Mouse (Mus musculus): ENCODE data around the gene Zkscan14. TPM values are rescaled to one million over a fixed set of nuclear protein-coding genes. Genes with fewer than 3 reads are reported as not detected.
"Not testable (repeated sequence)": the region's sequence is repeated elsewhere in the genome, so short reads cannot be mapped to it uniquely, and the experiment has no call there.

The Zkscan14 gene
- polyA plus RNA-seq, 1 experiment from 2014 or later = 8.5 TPM

- Histone ChIP-seq H3K36me3 (ENCODE audit: control insufficient read depth, insufficient read depth, low read length) (peaks cover 40% of the 10 kb centered on the region), H3K27me3 (replicated peaks; ENCODE audit: control insufficient read depth, insufficient read depth, low read length) (no peaks in the 10 kb centered on the region), H3K27ac (ENCODE audit: low read depth) (no peak overlapping the region), H3K4me3 (ENCODE audit: low read depth, low read length) (no peak overlapping the region), H3K9me3 (ENCODE audit: control insufficient read depth, low read length) (no peaks in the 10 kb centered on the region), H3K4me1 (replicated peaks; ENCODE audit: control insufficient read depth, insufficient read depth, low read length) (no peaks in the 10 kb centered on the region), H3K9ac (ENCODE audit: low read length) (no peak overlapping the region), H3K4me2 (ENCODE audit: low read length) (no peak overlapping the region)
- ATAC-seq (replicated peaks; ENCODE audit: low FRiP score, low TSS enrichment, low read depth) (no peak), DNase-seq (ENCODE audit: low spot score) (no peak)
- WGBS = 93% methylated on average over 4 of the region's 4 CpGs
Observed at GRCm38 (mm10) chr5:145211340-145211739, 9.7 kb upstream of the Zkscan14 start.

DNA sequence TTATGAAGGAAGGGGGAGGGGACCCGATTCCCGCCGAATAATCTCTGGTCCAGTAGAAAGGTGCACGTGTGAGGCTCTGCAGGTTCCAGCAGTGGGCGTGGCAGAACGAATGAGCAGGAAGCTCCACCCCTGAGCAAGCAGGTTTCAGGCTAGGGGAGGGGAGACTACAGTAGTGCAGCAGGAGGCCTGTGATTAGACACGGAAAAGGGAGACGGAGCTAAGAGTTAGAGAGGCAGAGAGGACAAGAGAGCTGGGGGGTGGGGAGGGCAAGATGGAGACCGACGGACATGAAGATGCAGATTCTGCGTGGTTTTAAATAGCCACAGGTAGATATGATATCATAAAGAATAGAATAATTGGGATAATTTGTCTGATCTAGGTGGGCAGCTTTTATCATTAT is 6.7 kb upstream of the Zkscan14 start:
- not testable (repeated sequence) for H3K4me2 ChIP-seq (ENCODE audit: low read length); DNase-seq (ENCODE audit: low spot score); H3K9me3 ChIP-seq (ENCODE audit: control insufficient read depth, low read length); H3K4me1 ChIP-seq (replicated peaks; ENCODE audit: control insufficient read depth, insufficient read depth, low read length); H3K27ac ChIP-seq (ENCODE audit: low read depth); H3K9ac ChIP-seq (ENCODE audit: low read length); H3K27me3 ChIP-seq (replicated peaks; ENCODE audit: control insufficient read depth, insufficient read depth, low read length); H3K4me3 ChIP-seq (ENCODE audit: low read depth, low read length); ATAC-seq (replicated peaks; ENCODE audit: low FRiP score, low TSS enrichment, low read depth)
- 40% methylated on average over 11 of the region's 11 CpGs for WGBS
- peaks cover 35% of the 10 kb centered on the region for H3K36me3 ChIP-seq (ENCODE audit: control insufficient read depth, insufficient read depth, low read length)

DNA sequence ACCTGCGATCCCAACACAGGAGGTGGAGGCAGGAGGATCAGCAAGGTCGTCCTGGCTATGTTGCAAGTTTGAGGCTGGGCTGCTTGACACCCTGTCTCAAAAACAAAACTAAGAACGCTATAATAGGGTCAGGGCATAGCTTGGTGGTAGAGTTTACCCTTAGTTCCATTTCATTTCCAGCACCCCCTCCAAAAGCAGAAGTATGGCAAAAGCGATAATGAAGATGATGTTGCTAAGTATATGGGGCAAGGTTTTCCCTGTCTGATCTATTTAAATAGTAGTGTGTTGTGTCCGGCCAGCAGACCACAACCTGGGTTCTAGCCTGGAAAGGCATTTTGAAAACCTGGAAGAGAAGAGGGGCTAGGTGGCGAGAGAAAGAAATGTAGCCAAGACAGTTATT is 6.3 kb upstream of the Zkscan14 start:
- Histone ChIP-seq H3K9me3 (ENCODE audit: control insufficient read depth, low read length) (no peaks in the 10 kb centered on the region), H3K9ac (ENCODE audit: low read length) (no peak overlapping the region), H3K4me3 (ENCODE audit: low read depth, low read length) (no peak overlapping the region), H3K27ac (ENCODE audit: low read depth) (no peak overlapping the region), H3K4me1 (replicated peaks; ENCODE audit: control insufficient read depth, insufficient read depth, low read length) (peaks cover 8% of the 10 kb centered on the region; the same call in 1 of the 2 replicates), H3K36me3 (ENCODE audit: control insufficient read depth, insufficient read depth, low read length) (peaks cover 31% of the 10 kb centered on the region), H3K4me2 (ENCODE audit: low read length) (no peak overlapping the region), H3K27me3 (replicated peaks; ENCODE audit: control insufficient read depth, insufficient read depth, low read length) (no peaks in the 10 kb centered on the region)
- WGBS = 80% methylated on average over 5 of the region's 6 CpGs
- no peak for ATAC-seq (replicated peaks; ENCODE audit: low FRiP score, low TSS enrichment, low read depth)
- no peak for DNase-seq (ENCODE audit: low spot score)

GRCm38 (mm10) chr5:145207385-145207784 is 5.7 kb upstream of the Zkscan14 start:
- 93% methylated on average over 6 of the region's 6 CpGs for WGBS

GRCm38 (mm10) chr5:145205041-145205440 is 3.4 kb upstream of the Zkscan14 start:
- peak overlapping the region; percentile 79 for H3K4me3 ChIP-seq (ENCODE audit: low read depth, low read length)
- H3K27ac ChIP-seq (ENCODE audit: low read depth) = no peak overlapping the region
- H3K27me3 ChIP-seq (replicated peaks; ENCODE audit: control insufficient read depth, insufficient read depth, low read length) = no peaks in the 10 kb centered on the region
- peak overlapping the region; percentile 81 for H3K4me2 ChIP-seq (ENCODE audit: low read length)
- peak overlapping the region; percentile 64 for H3K9ac ChIP-seq (ENCODE audit: low read length)
- no peaks in the 10 kb centered on the region for H3K9me3 ChIP-seq (ENCODE audit: control insufficient read depth, low read length)
- WGBS = 14% methylated on average over 9 of the region's 9 CpGs
- no peak for ATAC-seq (replicated peaks; ENCODE audit: low FRiP score, low TSS enrichment, low read depth)
- peaks cover 7% of the 10 kb centered on the region; the same call in 1 of the 2 replicates for H3K36me3 ChIP-seq (ENCODE audit: control insufficient read depth, insufficient read depth, low read length)
- H3K4me1 ChIP-seq (replicated peaks; ENCODE audit: control insufficient read depth, insufficient read depth, low read length) = peaks cover 17% of the 10 kb centered on the region
- no peak for DNase-seq (ENCODE audit: low spot score)

More at GRCm38 (mm10) chr5:145207385-145207784, 5.7 kb upstream of the Zkscan14 start:
- peaks cover 26% of the 10 kb centered on the region for H3K36me3 ChIP-seq (ENCODE audit: control insufficient read depth, insufficient read depth, low read length)
- no peaks in the 10 kb centered on the region for H3K9me3 ChIP-seq (ENCODE audit: control insufficient read depth, low read length)
- H3K4me2 ChIP-seq (ENCODE audit: low read length) = no peak overlapping the region
- no peak overlapping the region for H3K9ac ChIP-seq (ENCODE audit: low read length)
- H3K27me3 ChIP-seq (replicated peaks; ENCODE audit: control insufficient read depth, insufficient read depth, low read length) = no peaks in the 10 kb centered on the region
- DNase-seq (ENCODE audit: low spot score) = no peak
- H3K4me1 ChIP-seq (replicated peaks; ENCODE audit: control insufficient read depth, insufficient read depth, low read length) = peaks cover 8% of the 10 kb centered on the region; the same call in 1 of the 2 replicates
- H3K27ac ChIP-seq (ENCODE audit: low read depth) = no peak overlapping the region
- H3K4me3 ChIP-seq (ENCODE audit: low read depth, low read length) = no peak overlapping the region
- no peak for ATAC-seq (replicated peaks; ENCODE audit: low FRiP score, low TSS enrichment, low read depth)

- H3K27ac ChIP-seq (ENCODE audit: low read depth) = peak within 1 kb of the TSS; percentile 83
- no peaks in the 10 kb centered on the region for H3K9me3 ChIP-seq (ENCODE audit: control insufficient read depth, low read length)
- H3K4me2 ChIP-seq (ENCODE audit: low read length) = peak within 1 kb of the TSS; percentile 81
- peak within 1 kb of the TSS; percentile 64 for H3K9ac ChIP-seq (ENCODE audit: low read length)
- H3K4me1 ChIP-seq (replicated peaks; ENCODE audit: control insufficient read depth, insufficient read depth, low read length) = peaks cover 17% of the 10 kb centered on the region
- WGBS = under 1% methylated on average over 22 of the region's 22 CpGs
- peak within 1 kb of the TSS; percentile 79 for H3K4me3 ChIP-seq (ENCODE audit: low read depth, low read length)
- peak; percentile 97 for DNase-seq (ENCODE audit: low spot score)
- peak; percentile 96 for ATAC-seq (replicated peaks; ENCODE audit: low FRiP score, low TSS enrichment, low read depth)
- H3K36me3 ChIP-seq (ENCODE audit: control insufficient read depth, insufficient read depth, low read length) = peaks cover 5% of the 10 kb centered on the region; the same call in 1 of the 2 replicates
- no peaks in the 10 kb centered on the region for H3K27me3 ChIP-seq (replicated peaks; ENCODE audit: control insufficient read depth, insufficient read depth, low read length)
Observed at GRCm38 (mm10) chr5:145203936-145204691, 2.4 kb upstream of the Zkscan14 start, which contains the start of gene Zkscan5. Zkscan5 (plus strand) TSS chr5:145204562.

GRCm38 (mm10) chr5:145202446-145202845 is 778 bp upstream of the Zkscan14 start:
- WGBS = 57% methylated on average over 3 of the region's 3 CpGs
- no peak overlapping the region for H3K9ac ChIP-seq (ENCODE audit: low read length)

GRCm38 (mm10) chr5:145200387-145200786 is 1.3 kb downstream of the Zkscan14 start:
- Histone ChIP-seq H3K27me3 (replicated peaks; ENCODE audit: control insufficient read depth, insufficient read depth, low read length) (no peaks in the 10 kb centered on the region), H3K4me1 (replicated peaks; ENCODE audit: control insufficient read depth, insufficient read depth, low read length) (peaks cover 12% of the 10 kb centered on the region), H3K27ac (ENCODE audit: low read depth) (no peak overlapping the region), H3K4me3 (ENCODE audit: low read depth, low read length) (peak overlapping the region; percentile 87; the same call in 1 of the 2 replicates), H3K36me3 (ENCODE audit: control insufficient read depth, insufficient read depth, low read length) (peaks cover 15% of the 10 kb centered on the region), H3K9me3 (ENCODE audit: control insufficient read depth, low read length) (no peaks in the 10 kb centered on the region), H3K9ac (ENCODE audit: low read length) (no peak overlapping the region), H3K4me2 (ENCODE audit: low read length) (peak overlapping the region; percentile 75)
- ATAC-seq (replicated peaks; ENCODE audit: low FRiP score, low TSS enrichment, low read depth) (no peak), DNase-seq (ENCODE audit: low spot score) (no peak)
- WGBS = 82% methylated on average over 7 of the region's 7 CpGs

More at GRCm38 (mm10) chr5:145202446-145202845, 778 bp upstream of the Zkscan14 start:
- ATAC-seq (replicated peaks; ENCODE audit: low FRiP score, low TSS enrichment, low read depth) (no peak), DNase-seq (ENCODE audit: low spot score) (no peak)
- Histone ChIP-seq H3K27ac (ENCODE audit: low read depth) (no peak overlapping the region), H3K4me1 (replicated peaks; ENCODE audit: control insufficient read depth, insufficient read depth, low read length) (peaks cover 17% of the 10 kb centered on the region), H3K36me3 (ENCODE audit: control insufficient read depth, insufficient read depth, low read length) (peaks cover under 1% of the 10 kb centered on the region; the same call in 1 of the 2 replicates), H3K4me3 (ENCODE audit: low read depth, low read length) (no peak overlapping the region), H3K4me2 (ENCODE audit: low read length) (no peak overlapping the region), H3K27me3 (replicated peaks; ENCODE audit: control insufficient read depth, insufficient read depth, low read length) (no peaks in the 10 kb centered on the region), H3K9me3 (ENCODE audit: control insufficient read depth, low read length) (no peaks in the 10 kb centered on the region)

Measured in intestine, embryonic 14.5 days (tissue).